Mouse (Mus musculus): ENCODE data around the gene Map3k7cl. TPM values are rescaled to one million over a fixed set of nuclear protein-coding genes. Genes with fewer than 3 reads are reported as not detected.

Gene Map3k7cl
- polyA plus RNA-seq, 1 experiment from 2014 or later, result 0.47 TPM

GRCm38 (mm10) chr16:87568241-87568640 lies 15.1 kb downstream of the Map3k7cl start:
- Histone ChIP-seq H3K4me3 (no peak overlapping the region), H3K4me1 (no peaks in the 10 kb centered on the region), H3K9me3 (no peaks in the 10 kb centered on the region), H3K36me3 (no peaks in the 10 kb centered on the region), H3K27me3 (no peaks in the 10 kb centered on the region), H3K4me2 (replicated peaks) (no peak overlapping the region), H3K27ac (no peak overlapping the region), H3K9ac (no peak overlapping the region)
- ATAC-seq (ENCODE audit: low FRiP score, low read depth), result no peak
- WGBS, result 93% methylated on average over 7 of the region's 7 CpGs

GRCm38 (mm10) chr16:87569576-87570105 lies 16.5 kb downstream of the Map3k7cl start:
- H3K4me3 ChIP-seq, result no peak overlapping the region
- no peak overlapping the region for H3K9ac ChIP-seq
- 81% methylated on average over 7 of the region's 7 CpGs for WGBS
- H3K4me1 ChIP-seq, result no peaks in the 10 kb centered on the region
- ATAC-seq (ENCODE audit: low FRiP score, low read depth), result no peak
- no peaks in the 10 kb centered on the region for H3K36me3 ChIP-seq
- no peaks in the 10 kb centered on the region for H3K9me3 ChIP-seq
- no peak overlapping the region for H3K4me2 ChIP-seq (replicated peaks)
- no peaks in the 10 kb centered on the region for H3K27me3 ChIP-seq
- H3K27ac ChIP-seq, result no peak overlapping the region

GRCm38 (mm10) chr16:87570334-87570733 lies 17.2 kb downstream of the Map3k7cl start:
- no peak overlapping the region for H3K4me2 ChIP-seq (replicated peaks)
- H3K27me3 ChIP-seq, result no peaks in the 10 kb centered on the region
- H3K4me3 ChIP-seq, result no peak overlapping the region
- ATAC-seq (ENCODE audit: low FRiP score, low read depth), result no peak
- H3K9ac ChIP-seq, result no peak overlapping the region
- H3K36me3 ChIP-seq, result no peaks in the 10 kb centered on the region
- no peak overlapping the region for H3K27ac ChIP-seq
- 65% methylated on average over 7 of the region's 7 CpGs for WGBS
- no peaks in the 10 kb centered on the region for H3K9me3 ChIP-seq
- no peaks in the 10 kb centered on the region for H3K4me1 ChIP-seq

- Histone ChIP-seq H3K9ac (no peak overlapping the region), H3K4me3 (no peak overlapping the region), H3K9me3 (no peaks in the 10 kb centered on the region), H3K27me3 (no peaks in the 10 kb centered on the region), H3K27ac (no peak overlapping the region), H3K36me3 (no peaks in the 10 kb centered on the region), H3K4me2 (replicated peaks) (no peak overlapping the region), H3K4me1 (no peaks in the 10 kb centered on the region)
- ATAC-seq (ENCODE audit: low FRiP score, low read depth), result no peak
- 56% methylated on average over 5 of the region's 5 CpGs for WGBS
Measured at GRCm38 (mm10) chr16:87573409-87573808, 20.3 kb downstream of the Map3k7cl start.

- H3K9ac ChIP-seq, result no peak overlapping the region
- no peaks in the 10 kb centered on the region; the same call in 1 of the 2 replicates for H3K9me3 ChIP-seq
- 51% methylated on average over 5 of the region's 5 CpGs for WGBS
- ATAC-seq (ENCODE audit: low FRiP score, low read depth), result no peak
- H3K4me3 ChIP-seq, result no peak overlapping the region
- no peaks in the 10 kb centered on the region for H3K27me3 ChIP-seq
- no peak overlapping the region for H3K27ac ChIP-seq
- no peaks in the 10 kb centered on the region for H3K4me1 ChIP-seq
- no peaks in the 10 kb centered on the region for H3K36me3 ChIP-seq
- no peak overlapping the region for H3K4me2 ChIP-seq (replicated peaks)
Measured at GRCm38 (mm10) chr16:87574160-87574559, 21.0 kb downstream of the Map3k7cl start.

- Histone ChIP-seq H3K4me1 (no peaks in the 10 kb centered on the region), H3K27ac (no peak overlapping the region), H3K4me3 (no peak overlapping the region), H3K9ac (no peak overlapping the region), H3K36me3 (no peaks in the 10 kb centered on the region), H3K27me3 (no peaks in the 10 kb centered on the region), H3K4me2 (replicated peaks) (no peak overlapping the region), H3K9me3 (no peaks in the 10 kb centered on the region; the same call in 1 of the 2 replicates)
- WGBS, result 64% methylated on average over 10 of the region's 10 CpGs
- ATAC-seq (ENCODE audit: low FRiP score, low read depth), result no peak
Measured at GRCm38 (mm10) chr16:87575600-87575999, 22.5 kb downstream of the Map3k7cl start.

- Histone ChIP-seq H3K36me3 (no peaks in the 10 kb centered on the region), H3K9ac (no peak overlapping the region), H3K27me3 (no peaks in the 10 kb centered on the region), H3K4me2 (replicated peaks) (no peak overlapping the region), H3K27ac (no peak overlapping the region), H3K4me1 (no peaks in the 10 kb centered on the region), H3K9me3 (no peaks in the 10 kb centered on the region; the same call in 1 of the 2 replicates), H3K4me3 (no peak overlapping the region)
- WGBS, result 90% methylated on average over 7 of the region's 7 CpGs
- ATAC-seq (ENCODE audit: low FRiP score, low read depth), result no peak
Measured at GRCm38 (mm10) chr16:87578881-87579280, 25.8 kb downstream of the Map3k7cl start.

- H3K36me3 ChIP-seq, result no peaks in the 10 kb centered on the region
- no peak overlapping the region for H3K9ac ChIP-seq
- no peak overlapping the region for H3K27ac ChIP-seq
- no peak overlapping the region for H3K4me2 ChIP-seq (replicated peaks)
- no peak overlapping the region for H3K4me3 ChIP-seq
- no peak for ATAC-seq (ENCODE audit: low FRiP score, low read depth)
- no peaks in the 10 kb centered on the region for H3K27me3 ChIP-seq
- WGBS, result 76% methylated on average over 14 of the region's 14 CpGs
- H3K9me3 ChIP-seq, result no peaks in the 10 kb centered on the region; the same call in 1 of the 2 replicates
- no peaks in the 10 kb centered on the region for H3K4me1 ChIP-seq
Measured at GRCm38 (mm10) chr16:87579462-87579861, 26.3 kb downstream of the Map3k7cl start.

GRCm38 (mm10) chr16:87582776-87583175 lies 29.6 kb downstream of the Map3k7cl start:
- 90% methylated on average over 6 of the region's 6 CpGs for WGBS
- H3K4me1 ChIP-seq, result no peaks in the 10 kb centered on the region
- H3K27me3 ChIP-seq, result no peaks in the 10 kb centered on the region
- H3K36me3 ChIP-seq, result no peaks in the 10 kb centered on the region
- ATAC-seq (ENCODE audit: low FRiP score, low read depth), result no peak
- H3K27ac ChIP-seq, result no peak overlapping the region
- H3K4me2 ChIP-seq (replicated peaks), result no peak overlapping the region
- no peak overlapping the region for H3K9ac ChIP-seq
- no peak overlapping the region for H3K4me3 ChIP-seq
- H3K9me3 ChIP-seq, result no peaks in the 10 kb centered on the region; the same call in 1 of the 2 replicates

- no peaks in the 10 kb centered on the region for H3K4me1 ChIP-seq
- no peaks in the 10 kb centered on the region for H3K27me3 ChIP-seq
- H3K4me2 ChIP-seq (replicated peaks), result no peak overlapping the region
- H3K9ac ChIP-seq, result no peak overlapping the region
- H3K4me3 ChIP-seq, result no peak overlapping the region
- WGBS, result 71% methylated on average over 7 of the region's 7 CpGs
- no peaks in the 10 kb centered on the region for H3K36me3 ChIP-seq
- ATAC-seq (ENCODE audit: low FRiP score, low read depth), result no peak
- H3K9me3 ChIP-seq, result no peaks in the 10 kb centered on the region
- no peak overlapping the region for H3K27ac ChIP-seq
Measured at GRCm38 (mm10) chr16:87584618-87585017, 31.5 kb downstream of the Map3k7cl start.

- Histone ChIP-seq H3K27ac (no peak overlapping the region), H3K4me1 (no peaks in the 10 kb centered on the region), H3K9me3 (no peaks in the 10 kb centered on the region), H3K9ac (no peak overlapping the region), H3K27me3 (no peaks in the 10 kb centered on the region), H3K4me3 (no peak overlapping the region), H3K36me3 (no peaks in the 10 kb centered on the region), H3K4me2 (replicated peaks) (no peak overlapping the region)
- ATAC-seq (ENCODE audit: low FRiP score, low read depth), result no peak
- WGBS, result 89% methylated on average over 8 of the region's 8 CpGs
Measured at GRCm38 (mm10) chr16:87585548-87586262, 32.6 kb downstream of the Map3k7cl start.

- WGBS, result 87% methylated on average over 8 of the region's 8 CpGs
- Histone ChIP-seq H3K27me3 (no peaks in the 10 kb centered on the region), H3K4me3 (no peak overlapping the region), H3K9ac (no peak overlapping the region), H3K27ac (no peak overlapping the region), H3K9me3 (no peaks in the 10 kb centered on the region), H3K36me3 (no peaks in the 10 kb centered on the region), H3K4me1 (no peaks in the 10 kb centered on the region), H3K4me2 (replicated peaks) (no peak overlapping the region)
- no peak for ATAC-seq (ENCODE audit: low FRiP score, low read depth)
Measured at GRCm38 (mm10) chr16:87587843-87588242, 34.7 kb downstream of the Map3k7cl start.

- Histone ChIP-seq H3K27ac (no peak overlapping the region), H3K4me1 (peaks cover 14% of the 10 kb centered on the region), H3K9me3 (peaks cover 5% of the 10 kb centered on the region; the same call in 1 of the 2 replicates), H3K4me3 (no peak overlapping the region), H3K27me3 (no peaks in the 10 kb centered on the region), H3K4me2 (replicated peaks) (no peak overlapping the region), H3K9ac (no peak overlapping the region), H3K36me3 (no peaks in the 10 kb centered on the region)
- ATAC-seq (ENCODE audit: low FRiP score, low read depth), result no peak
- 66% methylated on average over 10 of the region's 10 CpGs for WGBS
Measured at GRCm38 (mm10) chr16:87594145-87594544, 41.0 kb downstream of the Map3k7cl start.

All from limb, embryonic 13.5 days (tissue).